Mouse (Mus musculus) spleen, postnatal 36 days (tissue): ENCODE measurements around the gene Csf2ra.
"Not testable (repeated sequence)": the region's sequence is repeated elsewhere in the genome, so short reads cannot be mapped to it uniquely, and the experiment has no call there.

Source experiments
- DNase-seq, 2 experiments: peaks; one replicate each; pipeline ENCODE4 v3.0.0; 2022; ENCODE audit warnings: low spot score in 2 of 2, mixed read lengths in 1 of 2

The Csf2ra gene

DNA sequence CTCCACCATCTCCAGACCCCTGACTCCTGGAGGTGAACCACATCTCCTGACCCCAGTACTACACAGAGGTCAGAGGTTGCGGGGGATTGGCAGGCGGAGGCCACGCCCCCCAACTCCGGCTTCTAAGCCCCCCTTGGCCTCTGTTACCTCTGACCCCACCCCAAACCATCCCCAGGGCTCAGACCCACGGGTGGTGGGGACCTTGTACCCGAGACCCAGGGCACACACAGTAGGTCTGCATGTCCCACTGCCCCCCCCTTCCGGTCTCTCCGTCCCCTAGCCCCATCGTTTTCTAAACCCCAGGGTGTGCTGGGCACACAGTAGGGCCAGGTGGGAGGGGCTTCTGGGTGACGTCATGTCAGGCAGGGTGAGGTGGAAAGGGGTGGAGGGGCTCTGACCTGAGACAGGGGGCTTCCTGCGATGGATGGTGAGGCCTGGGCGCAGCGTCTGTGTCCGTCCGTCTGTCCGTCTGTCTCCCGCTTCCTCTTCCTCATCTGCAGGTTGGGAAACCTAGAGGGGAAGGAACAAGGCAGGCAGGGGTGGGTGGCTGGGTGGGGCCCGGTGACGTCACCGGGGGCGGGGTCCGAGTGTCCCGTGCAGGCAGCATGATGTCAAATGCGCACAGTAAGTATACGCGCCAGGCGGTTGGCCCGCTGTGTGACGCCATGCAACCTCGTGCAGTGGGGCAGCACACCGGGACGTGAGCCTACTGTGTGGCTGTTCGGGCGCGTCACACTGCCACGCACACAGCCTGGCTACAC, at the start of gene Csf2ra:
TSS of gene Csf2ra (minus strand) at position 489 of the 761 bp plus-strand sequence.
- DNase-seq, result peak; percentile 14 to 44

DNA sequence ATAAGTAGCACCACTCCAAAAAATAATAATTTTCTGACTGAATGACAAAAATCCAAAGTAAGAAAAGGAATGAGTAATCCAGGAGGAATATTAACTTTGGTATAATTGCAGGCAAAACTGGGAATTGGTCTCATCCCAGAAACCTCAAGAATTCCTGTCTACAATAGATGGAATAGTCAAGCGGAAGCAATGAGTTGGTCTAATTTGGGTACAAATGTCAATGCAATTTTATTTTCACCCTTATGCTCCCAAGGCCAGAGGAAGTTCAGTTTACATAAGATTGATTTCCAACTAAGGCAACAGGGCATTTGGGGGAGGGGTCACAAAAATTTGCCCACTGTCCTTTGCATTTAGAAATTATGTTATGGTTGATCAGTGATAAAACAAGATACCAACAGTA, 47.2 kb upstream of the Csf2ra start:
- DNase-seq, result no peak

DNA sequence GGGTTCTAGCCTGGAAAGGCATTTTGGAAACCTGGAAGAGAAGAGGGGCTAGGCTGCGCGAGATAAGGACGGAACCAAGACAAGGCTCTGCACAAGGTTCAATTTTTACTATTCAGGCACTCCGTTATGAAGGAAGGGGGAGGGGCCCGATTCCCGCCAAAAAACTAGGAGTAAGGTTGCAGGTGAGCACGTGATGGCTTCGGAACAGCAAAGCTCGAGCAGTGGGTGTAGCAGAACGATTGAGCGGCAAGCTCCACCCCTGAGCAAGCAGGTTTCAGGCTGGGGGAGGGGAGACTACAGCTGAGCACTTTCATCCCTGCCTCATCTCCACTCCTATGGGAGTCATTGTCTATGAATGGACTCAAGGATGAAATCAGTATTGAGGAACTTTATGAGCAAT, 40.9 kb upstream of the Csf2ra start:
- DNase-seq, result not testable (repeated sequence)

DNA sequence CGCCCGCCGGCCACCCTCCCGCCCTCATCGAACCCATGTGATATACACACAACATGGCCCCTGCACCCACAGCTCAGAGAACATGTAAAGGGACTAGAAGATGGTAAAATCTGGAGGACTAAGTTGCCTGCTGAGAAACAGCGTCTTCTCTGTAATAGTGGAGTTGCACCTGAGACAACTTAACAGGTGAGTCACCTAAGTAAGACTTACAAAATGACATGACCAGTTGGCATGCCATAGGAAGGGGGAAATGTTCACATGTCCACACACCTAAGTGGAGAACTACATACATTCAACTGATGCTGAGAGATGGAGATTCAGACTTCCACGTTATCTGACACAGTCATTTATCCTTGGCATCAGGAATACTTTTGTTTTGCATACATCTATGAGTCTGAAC, 38.9 kb upstream of the Csf2ra start:
- DNase-seq, result no peak

DNA sequence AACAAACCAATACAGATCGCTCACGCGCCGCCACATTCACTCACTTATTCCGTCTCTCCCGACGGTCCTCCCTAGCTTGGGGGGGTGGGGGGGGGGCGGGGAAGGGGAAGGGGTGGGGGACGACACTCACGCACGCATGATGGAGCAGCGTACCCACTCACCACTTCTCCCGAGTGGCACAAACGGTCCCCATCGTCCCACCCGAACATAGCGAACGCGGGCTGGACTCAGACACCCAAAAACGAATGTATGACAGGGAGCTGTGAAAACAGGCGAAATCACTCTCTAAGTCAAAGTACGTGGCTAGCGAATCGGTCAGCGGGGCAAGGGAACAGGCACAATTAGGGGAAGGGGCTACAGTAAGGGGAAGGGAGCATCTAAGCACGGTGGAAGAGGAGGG, 38.4 kb upstream of the Csf2ra start:
- peak in 1 of 2 experiments; percentile 27 for DNase-seq

DNA sequence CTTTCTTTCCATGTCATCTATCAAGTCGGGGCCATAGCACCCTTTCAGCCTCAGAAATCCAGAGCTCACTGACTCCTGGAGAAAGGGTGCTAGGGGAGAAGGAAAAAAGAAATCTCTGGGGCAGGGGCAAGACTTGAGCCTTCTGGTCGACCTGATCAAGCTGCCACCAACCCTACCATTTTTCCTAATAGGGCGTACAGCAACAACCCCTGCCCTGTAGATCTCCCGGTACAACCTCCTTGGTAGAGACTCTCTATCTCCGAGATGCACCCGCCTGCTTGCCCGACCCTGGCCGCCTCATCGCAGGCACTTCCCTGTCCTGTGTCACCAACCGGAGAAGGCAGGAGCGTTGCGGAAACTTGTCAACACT, 38.0 kb upstream of the Csf2ra start:
- peak; percentile 68 to 70 for DNase-seq

DNA sequence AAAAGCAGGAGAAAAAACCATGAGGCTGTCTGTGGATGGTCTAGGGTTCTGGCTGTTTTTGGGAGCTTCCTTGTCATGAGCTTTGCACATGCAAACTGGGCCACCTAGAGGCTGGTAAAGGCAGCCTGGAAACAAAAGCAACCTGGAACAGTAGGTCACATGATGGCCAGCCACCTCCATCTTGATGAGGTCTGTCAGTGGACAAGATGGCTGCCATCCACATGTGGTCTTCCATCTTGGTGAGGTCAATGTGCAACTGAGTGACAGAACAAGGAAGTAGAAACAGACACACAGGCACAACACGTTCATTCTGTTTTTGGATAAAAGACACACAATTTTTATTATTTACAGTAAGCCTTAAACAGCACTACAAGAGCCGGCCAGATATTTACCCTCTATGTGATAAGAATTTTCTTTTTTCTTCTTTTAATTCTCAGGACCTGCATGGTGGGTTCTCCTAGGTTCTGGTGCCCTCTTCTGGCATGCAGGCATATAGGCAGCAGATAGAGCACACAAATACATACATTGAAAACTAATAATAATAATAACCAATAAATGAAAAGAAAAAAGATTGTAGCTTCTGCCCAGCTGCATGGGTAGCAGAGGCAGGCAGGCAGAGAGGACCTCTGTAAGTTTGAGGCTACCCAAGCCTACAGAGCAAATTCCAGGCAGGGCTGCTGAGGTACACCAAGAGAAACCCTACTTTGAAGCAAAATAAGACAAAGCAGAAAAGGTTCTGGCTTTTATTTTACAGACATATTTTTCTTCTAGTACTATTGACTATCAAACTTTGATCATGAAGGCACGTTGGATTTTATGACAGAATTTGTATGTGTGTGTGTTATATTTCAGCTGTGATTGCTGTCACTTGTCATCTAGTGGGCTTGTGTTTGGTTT, 37.4 kb upstream of the Csf2ra start:
- DNase-seq, result peak; percentile 90 to 93

DNA sequence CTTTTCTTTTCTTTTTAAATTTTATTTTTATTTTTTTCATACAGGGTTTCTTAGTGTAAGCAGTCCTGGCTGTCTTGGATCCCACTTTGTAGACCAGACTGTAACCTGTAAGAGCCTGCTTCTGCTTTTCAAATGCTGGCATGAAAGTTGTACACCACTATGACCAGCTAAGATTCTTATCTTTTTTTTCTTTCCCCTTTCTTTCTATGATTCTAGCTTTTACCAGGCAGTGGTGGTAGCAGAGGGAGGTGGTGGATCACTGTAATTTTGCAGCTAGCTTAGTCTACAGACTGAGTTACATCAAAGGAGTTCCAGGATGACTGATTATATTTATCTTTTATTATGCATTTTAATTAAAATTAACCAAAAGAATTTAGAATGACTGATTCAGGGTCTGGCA, 36.7 kb upstream of the Csf2ra start:
- no peak for DNase-seq

DNA sequence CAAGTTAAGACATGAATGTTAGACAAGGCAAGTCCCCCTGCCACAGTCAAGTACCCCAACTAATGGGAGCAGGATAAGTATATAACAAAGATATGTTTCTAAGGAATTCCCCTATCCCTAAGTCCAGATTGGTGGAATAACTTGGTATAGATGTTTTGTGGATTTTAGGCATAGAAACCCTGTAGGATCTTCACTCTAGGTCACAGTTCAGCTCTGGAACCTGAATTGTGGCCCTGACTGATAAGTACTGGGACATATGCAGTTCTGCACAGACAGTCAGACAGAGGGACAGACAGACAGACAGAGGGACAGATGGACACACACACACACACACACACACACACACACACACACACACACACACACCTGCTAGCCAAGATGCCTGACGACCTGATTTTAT, 36.0 kb upstream of the Csf2ra start:
- peak in 1 of 2 experiments; percentile 20 for DNase-seq

DNA sequence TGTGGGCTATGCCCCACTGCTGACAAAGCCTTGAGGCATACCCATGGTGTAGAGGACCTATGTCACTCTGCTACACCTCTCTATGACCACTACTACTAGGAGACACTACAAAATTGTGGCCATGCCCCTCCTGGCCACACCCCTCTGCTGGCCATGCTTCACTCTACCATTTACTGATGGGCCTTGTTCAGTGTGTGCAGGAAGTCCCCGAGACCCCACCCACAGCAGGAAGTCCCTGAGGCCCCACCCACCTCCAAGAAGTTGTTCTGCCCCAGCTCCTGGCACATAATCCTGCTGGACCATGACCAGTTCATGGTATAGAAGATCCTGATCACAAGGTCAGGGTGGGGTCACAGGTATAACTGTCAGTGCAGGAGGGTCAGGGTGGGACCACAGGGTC, 33.0 kb upstream of the Csf2ra start:
- DNase-seq, result no peak

DNA sequence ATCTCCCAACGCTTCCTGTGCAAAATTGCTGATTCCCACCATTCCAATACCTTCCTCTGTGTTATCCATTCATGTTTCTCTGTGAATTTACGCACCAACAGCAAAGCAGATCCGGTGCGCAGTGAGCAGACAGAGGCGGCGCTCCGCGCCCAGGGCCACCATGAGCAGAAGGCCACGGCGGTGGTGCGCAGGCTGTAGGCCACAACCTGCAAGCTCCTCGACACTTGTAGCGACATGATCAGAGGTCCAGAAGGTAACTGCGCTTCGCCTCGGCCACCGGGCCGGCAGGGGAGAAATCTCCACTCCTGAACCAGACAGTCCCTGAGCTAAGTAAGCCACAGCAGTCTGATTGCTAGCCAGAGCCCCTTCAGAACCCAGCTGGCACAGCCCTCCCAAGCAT, 29.5 kb upstream of the Csf2ra start:
- DNase-seq, result no peak

DNA sequence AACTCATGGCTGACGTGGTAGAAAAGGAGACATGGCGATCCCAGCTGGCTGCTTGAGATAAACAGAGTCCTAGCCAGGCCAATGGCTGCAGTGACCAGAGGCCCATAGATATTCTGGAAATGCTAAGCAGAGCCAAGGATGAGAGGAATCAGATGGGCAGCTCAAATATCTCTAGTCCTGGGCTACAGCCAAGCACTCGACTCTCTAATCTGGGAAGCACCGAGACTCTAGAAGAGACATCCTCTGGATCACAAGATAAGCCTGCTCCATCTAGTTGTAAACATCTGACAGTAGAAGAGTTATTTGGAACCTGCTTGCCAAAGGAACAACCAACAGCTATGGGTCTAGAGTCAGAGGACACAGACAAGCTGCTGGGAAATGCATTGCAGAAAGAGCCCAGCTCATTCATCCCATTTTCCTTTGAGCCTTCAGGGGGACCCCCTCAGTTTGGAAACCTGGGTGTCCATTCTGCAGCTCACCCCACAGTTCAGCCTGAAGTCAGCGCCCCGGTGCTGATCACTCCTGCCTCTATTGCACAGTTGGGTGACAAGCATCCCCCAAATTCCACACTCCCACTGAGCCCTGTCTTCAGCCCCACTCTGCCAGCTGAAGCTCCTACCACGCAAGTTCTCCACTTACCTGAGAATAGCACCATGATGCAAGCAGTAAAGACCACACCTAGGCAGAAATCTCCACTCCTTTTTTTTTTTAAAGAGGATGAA, 28.1 kb upstream of the Csf2ra start:
- no peak for DNase-seq

DNA sequence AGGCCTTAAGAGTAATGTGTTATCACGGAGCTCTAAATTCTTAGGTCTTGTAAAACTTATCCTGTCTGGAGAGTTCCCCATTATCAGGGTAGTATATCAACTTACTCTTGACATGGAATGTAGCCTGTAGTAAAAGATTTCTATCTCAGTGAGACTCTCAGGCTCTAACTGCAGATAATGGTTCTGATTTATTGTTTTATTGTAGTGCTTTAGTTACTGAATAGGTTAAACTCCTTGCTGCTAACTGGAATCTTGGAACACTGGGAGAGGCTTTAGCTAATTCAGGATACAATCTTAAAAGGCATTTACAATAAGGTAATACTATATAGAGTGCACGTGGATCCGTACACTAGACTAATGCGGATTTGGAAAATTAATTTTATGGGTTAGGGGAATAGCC, 19.1 kb upstream of the Csf2ra start:
- not testable (repeated sequence) for DNase-seq

DNA sequence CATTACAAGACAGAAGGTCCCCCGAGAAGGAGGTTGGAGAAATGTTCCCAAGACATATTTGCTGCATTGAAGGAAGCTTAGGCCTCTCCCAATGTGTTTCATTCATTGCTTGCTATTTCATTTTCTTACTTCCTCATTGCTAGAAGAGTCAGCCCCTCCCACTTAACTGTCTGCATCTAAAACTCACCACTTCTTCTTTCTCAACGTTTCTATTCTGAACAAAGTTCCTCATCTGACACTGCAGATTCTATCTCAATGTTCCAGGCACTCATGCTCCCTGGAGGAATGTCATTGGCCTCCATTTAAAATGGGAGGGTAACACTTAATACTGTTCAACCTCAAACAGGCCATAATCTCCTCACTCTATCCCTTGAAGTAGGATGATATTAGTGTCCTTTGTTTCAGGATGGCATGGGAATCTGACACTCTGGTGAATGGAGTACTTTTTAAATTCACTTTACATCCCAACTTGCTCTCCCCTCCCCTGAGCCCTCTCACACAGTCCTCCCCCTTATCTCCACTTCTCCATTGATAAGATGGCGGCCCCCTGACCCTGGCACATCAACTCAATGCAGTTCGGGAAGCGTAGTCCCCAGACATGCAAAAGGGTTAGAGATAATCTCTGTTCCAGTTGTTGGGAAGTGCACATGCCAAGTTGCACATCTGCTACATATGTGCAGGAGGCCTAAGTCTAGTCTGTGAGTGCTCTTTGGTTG, 16.6 kb upstream of the Csf2ra start:
- peak; percentile 39 to 69 for DNase-seq

DNA sequence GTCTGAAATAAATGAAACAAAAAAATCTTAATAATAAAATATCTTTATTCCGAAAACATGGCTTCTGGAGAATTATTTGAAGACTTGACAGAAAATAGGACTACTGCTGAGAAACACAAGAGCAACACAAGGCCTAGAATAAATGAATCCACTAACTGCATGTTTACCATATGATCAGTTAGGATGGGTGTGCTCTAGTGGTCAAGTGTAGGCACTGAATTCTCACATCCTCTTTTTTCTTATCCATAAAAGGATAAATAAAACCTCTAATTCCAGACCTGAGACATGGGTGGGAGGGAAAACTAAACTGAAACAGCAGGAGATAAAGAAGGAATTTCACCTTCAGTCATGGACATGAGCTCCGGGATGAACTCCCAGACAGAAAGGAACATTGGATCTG, 9.7 kb upstream of the Csf2ra start:
- DNase-seq, result no peak

DNA sequence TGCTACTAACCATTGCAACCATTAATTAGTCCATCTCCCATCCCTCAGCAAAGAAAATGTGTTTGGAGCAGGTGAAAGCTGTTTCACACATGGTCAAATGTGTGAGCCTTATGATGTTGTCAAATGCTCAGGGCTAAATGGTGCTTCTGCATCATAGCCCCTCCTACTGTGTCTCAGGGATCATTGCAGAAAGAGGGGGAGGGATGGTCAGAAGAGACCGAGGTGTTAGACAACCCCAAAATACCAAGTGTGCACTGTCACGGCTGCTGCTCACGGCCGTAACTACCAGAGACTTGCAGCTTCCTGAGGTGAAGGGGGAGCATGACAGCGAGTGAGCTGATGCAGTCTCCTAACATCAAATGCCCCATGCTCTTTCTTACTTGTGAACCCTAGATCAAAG, 6.3 kb upstream of the Csf2ra start:
- DNase-seq, result no peak

DNA sequence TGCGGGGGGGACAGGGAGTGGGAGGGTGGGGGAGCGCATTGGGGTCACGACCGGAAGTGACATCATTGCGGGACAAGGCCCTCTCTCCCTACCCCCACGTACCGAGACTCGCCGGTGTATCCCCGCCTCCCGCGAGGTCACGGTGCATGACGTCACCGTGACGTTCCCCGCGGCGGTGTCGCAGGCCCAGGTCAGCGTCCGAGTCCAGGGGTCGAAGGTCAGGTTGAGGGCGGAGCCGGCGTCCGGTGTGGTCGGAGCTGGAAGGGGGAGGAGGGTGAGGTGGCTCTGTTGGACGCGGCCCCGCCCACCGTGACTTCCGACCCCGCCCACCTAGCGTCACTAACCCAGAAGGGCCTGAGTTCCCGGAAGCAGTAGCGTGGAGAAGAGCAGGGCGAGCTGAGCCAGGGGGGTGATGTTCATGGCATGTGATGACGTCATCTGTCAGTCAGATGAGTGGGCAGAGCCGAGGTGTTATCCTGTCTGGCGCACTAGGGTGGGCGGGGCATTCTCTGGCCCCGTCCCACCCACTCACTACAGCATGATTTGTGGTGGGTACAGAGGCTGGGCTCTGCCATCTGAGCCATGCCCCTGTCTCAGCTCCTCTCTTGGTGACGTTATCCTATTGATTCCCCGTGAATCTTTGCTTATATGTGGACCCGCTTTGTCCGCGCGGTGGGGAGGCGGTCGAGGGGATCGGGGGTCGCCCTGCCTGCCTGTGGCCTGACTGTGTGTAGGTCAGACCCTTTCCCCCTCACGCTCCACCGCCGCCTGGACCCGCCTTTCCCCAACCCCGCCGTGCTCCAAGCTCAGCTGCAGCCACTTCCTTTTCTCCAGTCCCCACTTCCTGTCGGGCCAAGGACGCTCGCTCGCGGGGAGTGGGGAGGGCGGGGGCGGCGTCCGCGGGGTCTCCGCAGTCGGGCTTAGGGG, 1.0 kb downstream of the Csf2ra start:
- peak; percentile 92 to 93 for DNase-seq

DNA sequence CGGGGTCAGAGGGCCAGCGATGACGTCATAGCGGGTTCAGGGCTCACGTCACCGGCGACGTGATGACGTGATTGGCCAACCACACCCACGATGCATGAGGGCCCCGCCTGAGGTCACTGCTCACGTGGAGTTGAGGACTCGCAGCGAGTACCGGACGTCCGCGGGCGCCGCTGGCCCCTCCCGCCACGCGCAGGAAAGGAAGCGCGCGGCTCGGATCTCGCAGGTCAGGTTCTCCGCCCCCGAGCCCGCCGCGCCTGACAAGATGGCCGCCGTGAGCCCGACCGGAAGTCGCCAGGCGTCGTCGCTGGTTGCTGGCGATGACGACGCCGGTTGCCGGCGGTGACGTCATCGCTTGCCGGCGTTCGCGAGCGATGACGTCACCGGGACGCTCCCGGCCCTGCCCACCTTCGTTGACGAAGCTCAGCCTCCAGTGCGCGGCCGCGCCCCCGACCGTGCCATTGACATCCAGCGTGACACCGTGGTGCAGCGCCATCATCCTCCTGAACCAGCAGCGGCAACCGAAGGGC, 1.8 kb downstream of the Csf2ra start:
- DNase-seq, result peak; percentile 69 to 73

DNA sequence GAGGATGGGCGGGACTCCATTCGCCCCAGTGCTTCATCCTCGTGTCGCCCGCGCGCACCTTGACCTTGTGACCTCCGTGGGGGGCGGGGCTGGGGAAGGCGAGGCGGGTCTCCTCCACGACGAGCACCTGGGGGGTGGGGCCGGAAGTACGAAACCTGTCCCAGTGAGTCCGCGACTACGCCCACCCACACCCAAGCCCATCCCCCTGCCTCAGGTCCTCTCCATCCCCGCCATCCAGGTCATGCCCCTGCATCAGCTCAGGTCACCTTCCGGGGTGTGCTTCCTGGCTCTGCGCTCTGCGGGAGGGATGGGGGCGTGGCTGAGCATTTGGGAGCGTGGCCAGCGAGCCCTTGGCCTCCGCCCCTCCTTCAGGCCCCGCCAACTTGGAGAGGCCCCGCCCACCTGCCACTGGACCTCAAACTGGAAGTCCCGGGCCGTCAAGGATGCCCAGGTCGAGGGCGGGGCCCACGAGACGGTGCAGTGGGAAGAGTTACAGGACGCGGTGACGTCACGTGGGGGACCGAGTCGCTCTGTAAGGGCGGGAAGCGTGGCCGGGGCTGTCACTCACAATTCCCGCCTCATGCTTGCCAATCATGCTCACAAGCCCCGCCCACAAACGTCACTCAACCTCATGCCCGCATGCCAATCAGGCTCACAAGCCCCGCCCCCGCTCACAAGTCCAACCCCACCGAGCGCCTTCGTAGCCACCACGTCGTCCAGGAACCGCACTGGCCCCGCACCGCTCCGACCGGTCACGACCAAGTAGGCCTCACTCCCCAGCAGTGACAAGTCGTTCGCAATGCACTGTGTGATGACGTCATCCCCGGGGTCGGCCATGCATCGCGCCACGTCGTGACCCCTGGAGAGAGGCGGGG, 2.5 kb downstream of the Csf2ra start:
- peak; percentile 41 to 60 for DNase-seq
